Mouse (Mus musculus) limb, embryonic 14.5 days (tissue): ENCODE results near the gene Mmp11. TPM values are rescaled to one million over a fixed set of nuclear protein-coding genes. Genes with fewer than 3 reads are reported as not detected.

ENCODE experiments used
- ATAC-seq: fragments of 200-750 bp; cut with Nextera tagmentation; 2 replicates; pipeline ENCODE4 v1.8.0; 2017; ENCODE audit warnings: low read depth, moderate number of reproducible peaks, moderate TSS enrichment; ENCODE audit not compliant: low FRiP score
- DNase-seq: peaks from one replicate; pipeline ENCODE4 v3.0.0-alpha.2; 2015; ENCODE audit warnings: low spot score
- H3K27ac ChIP-seq: fragments of 300-500 bp; sonication (generic); replicated peaks from 2 replicates; pipeline ENCODE4 v1.5.1; 2014; ENCODE audit warnings: low read depth, mild to moderate bottlenecking, low read length, moderate library complexity, mixed read lengths
- H3K27me3 ChIP-seq: fragments of 300-500 bp; sonication (generic); 2 replicates; pipeline ENCODE4 v1.6.1; 2014; ENCODE audit warnings: low read length, mixed read lengths; ENCODE audit not compliant: control insufficient read depth, insufficient read depth
- H3K36me3 ChIP-seq: fragments of 300-500 bp; sonication (generic); 2 replicates; pipeline ENCODE4 v1.6.1; 2014; ENCODE audit warnings: mild to moderate bottlenecking, low read length, moderate library complexity, mixed read lengths; ENCODE audit not compliant: control insufficient read depth, insufficient read depth
- H3K4me1 ChIP-seq: fragments of 300-500 bp; sonication (generic); 2 replicates; pipeline ENCODE4 v1.6.1; 2014; ENCODE audit warnings: antibody characterized with exemption, low read length, mixed read lengths; ENCODE audit not compliant: control insufficient read depth, insufficient read depth
- H3K4me2 ChIP-seq: fragments of 300-500 bp; sonication (generic); replicated peaks from 2 replicates; pipeline ENCODE4 v1.6.1; 2014; ENCODE audit warnings: low read depth, mild to moderate bottlenecking, low read length, moderate library complexity; ENCODE audit not compliant: severe bottlenecking
- H3K4me3 ChIP-seq: fragments of 300-500 bp; sonication (generic); replicated peaks from 2 replicates; pipeline ENCODE4 v1.5.1; 2014; ENCODE audit warnings: low read length
- H3K9ac ChIP-seq: fragments of 300-500 bp; sonication (generic); 2 replicates; pipeline ENCODE4 v1.6.1; 2014; ENCODE audit warnings: mild to moderate bottlenecking, low read depth, low read length, moderate library complexity; ENCODE audit not compliant: severe bottlenecking
- H3K9me3 ChIP-seq: fragments of 300-500 bp; sonication (generic); 2 replicates; pipeline ENCODE4 v1.6.1; 2016; ENCODE audit warnings: low read length; ENCODE audit not compliant: control insufficient read depth
- POLR2A ChIP-seq: fragments of 200-500 bp; IDR thresholded peaks from 2 replicates; pipeline ENCODE4 v1.8.0; 2012; ENCODE audit warnings: inconsistent platforms, mild to moderate bottlenecking, moderate library complexity, borderline replicate concordance; ENCODE audit not compliant: insufficient read depth, insufficient read length; ENCODE audit errors: extremely low read depth
- whole genome bisulfite sequencing: fragments of 180-500 bp; shearing (Covaris S2); extraction: QIAGEN DNeasy Blood & Tissue Kit; methylation state at CpG from one replicate; pipeline ENCODE4 v1.1.7; 2014; 5-methylcytosine and 5-hydroxymethylcytosine counted together
- polyA plus RNA-seq, 2 experiments: library from polyadenylated mRNA; depleted of rRNA in 1 of 2; stranded (reverse) in 1 of 2; unstranded in 1 of 2; fragments of >200 nt; fragmentation: Nextera tagmentation in 1 of 2; extraction: Ambion mirVana in 1 of 2; gene quantifications; 2 replicates each; pipeline versions ENCODE4 v1.2.1 to v1.2.3; 2012 to 2014

Gene Mmp11
- polyA plus RNA-seq, 2 experiments, result 213 to 240 TPM

DNA sequence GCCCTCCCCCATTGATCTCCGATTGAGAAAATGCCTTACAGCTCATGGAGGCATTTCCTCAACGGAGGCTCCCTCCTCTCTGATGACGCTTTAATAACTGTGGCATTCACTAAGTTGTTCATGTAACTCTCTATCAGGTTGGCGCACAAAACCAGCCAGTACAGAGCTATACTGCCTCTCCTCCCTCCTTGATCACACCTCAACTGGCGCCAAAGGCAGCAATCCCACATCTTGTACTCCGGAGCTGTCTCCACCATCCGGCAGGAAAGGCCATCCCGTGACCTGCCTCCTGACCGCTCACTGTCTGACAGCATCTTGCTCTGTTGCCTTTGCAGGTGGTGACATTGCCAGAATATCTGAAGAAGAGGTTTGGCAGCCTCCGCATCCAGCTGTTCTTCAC is 37.5 kb upstream of the Mmp11 start:
- TF ChIP-seq POLR2A, result no peak
- no peaks in the 10 kb centered on the region for H3K9me3 ChIP-seq
- no peaks in the 10 kb centered on the region for H3K36me3 ChIP-seq
- no peaks in the 10 kb centered on the region for H3K27me3 ChIP-seq
- H3K4me3 ChIP-seq, result no peak overlapping the region
- no peak for DNase-seq
- H3K27ac ChIP-seq, result no peak overlapping the region
- H3K4me1 ChIP-seq, result no peaks in the 10 kb centered on the region
- no peak for ATAC-seq
- H3K4me2 ChIP-seq, result no peak overlapping the region
- H3K9ac ChIP-seq, result no peak overlapping the region
- 86% methylated on average over 10 of the region's 10 CpGs for whole genome bisulfite sequencing

DNA sequence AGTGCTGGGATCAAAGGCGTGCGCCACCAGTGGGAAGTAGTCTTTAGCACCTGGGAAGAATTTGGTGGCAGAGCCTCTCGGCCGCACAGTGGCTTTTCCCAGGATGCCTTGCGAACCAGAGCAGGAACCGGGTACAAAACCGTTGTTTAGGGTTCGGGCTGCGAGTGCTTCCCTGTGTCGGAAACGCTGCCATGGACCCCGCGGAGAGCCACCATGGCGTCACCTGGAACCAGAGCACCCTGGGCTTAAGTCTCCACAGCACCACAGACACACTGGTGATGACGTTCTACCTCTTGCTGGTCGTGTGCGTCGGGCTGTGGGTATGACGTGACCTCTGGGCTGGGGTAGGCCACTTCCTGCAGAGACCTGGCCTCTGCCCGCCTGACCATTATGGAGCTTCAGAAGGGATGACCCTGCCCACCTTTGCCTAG is 18.1 kb upstream of the Mmp11 start, which contains the start of gene Gm5134:
Gm5134 (plus strand) TSS at position 134 of the 431 bp plus-strand sequence.
- WGBS, result 22% methylated on average over 20 of the region's 20 CpGs
- Histone ChIP-seq H3K4me1 (0 out of 2 replicates have a peak, but pooled peaks cover 3% of the 10 kb centered on the region), H3K4me2 (peak within 1 kb of the TSS; percentile 32), H3K9ac (no peak within 1 kb of the TSS), H3K9me3 (no peaks in the 10 kb centered on the region), H3K27ac (no peak within 1 kb of the TSS), H3K27me3 (no peaks in the 10 kb centered on the region; the same call in 1 of the 2 replicates), H3K36me3 (no peaks in the 10 kb centered on the region), H3K4me3 (peak within 1 kb of the TSS; percentile 11; the same call in 1 of the 2 replicates)
- no peak for DNase-seq
- no peak for ATAC-seq
- no peak for TF ChIP-seq POLR2A

DNA sequence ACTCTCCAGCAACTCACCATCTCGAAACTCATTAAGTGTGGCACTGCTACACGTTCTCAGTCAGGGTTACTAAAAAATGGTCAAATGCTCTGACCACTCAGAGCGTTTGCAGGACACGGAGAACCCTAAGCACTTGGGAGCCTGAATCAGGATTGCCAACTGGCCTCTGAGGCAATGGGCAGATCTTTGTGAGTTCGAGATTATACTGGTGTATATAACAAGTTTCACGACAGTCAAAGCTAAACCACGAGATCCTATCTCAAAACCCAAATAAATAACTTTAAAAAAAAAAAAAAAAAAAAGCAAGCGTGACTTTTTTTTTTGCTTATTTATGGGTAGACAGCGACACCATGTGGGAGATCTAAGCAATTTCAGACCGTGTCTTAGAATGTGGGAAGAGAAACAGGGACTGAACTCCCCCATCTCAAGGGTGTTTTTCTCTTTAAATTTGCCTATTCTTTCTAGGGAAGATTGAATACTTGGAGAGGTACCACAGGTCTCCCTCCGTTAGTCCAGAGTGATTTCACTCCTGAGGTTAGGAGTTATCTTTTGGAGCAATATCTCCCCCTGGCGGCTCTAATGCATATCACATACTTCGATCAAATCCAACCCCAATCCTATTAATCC is 15.2 kb upstream of the Mmp11 start:
- 0 out of 2 replicates have a peak, but pooled peaks cover 3% of the 10 kb centered on the region for H3K4me1 ChIP-seq
- WGBS, result 3% methylated on average over 13 of the region's 13 CpGs
- H3K4me2 ChIP-seq, result peak overlapping the region; percentile 75
- peak; percentile 17 for ATAC-seq
- TF ChIP-seq POLR2A, result no peak
- peak overlapping the region; percentile 57 for H3K9ac ChIP-seq
- no peaks in the 10 kb centered on the region; the same call in 1 of the 2 replicates for H3K27me3 ChIP-seq
- no peak overlapping the region for H3K27ac ChIP-seq
- no peaks in the 10 kb centered on the region for H3K9me3 ChIP-seq
- peak overlapping the region; percentile 34 for H3K4me3 ChIP-seq
- no peaks in the 10 kb centered on the region for H3K36me3 ChIP-seq
- peak; percentile 73 for DNase-seq

DNA sequence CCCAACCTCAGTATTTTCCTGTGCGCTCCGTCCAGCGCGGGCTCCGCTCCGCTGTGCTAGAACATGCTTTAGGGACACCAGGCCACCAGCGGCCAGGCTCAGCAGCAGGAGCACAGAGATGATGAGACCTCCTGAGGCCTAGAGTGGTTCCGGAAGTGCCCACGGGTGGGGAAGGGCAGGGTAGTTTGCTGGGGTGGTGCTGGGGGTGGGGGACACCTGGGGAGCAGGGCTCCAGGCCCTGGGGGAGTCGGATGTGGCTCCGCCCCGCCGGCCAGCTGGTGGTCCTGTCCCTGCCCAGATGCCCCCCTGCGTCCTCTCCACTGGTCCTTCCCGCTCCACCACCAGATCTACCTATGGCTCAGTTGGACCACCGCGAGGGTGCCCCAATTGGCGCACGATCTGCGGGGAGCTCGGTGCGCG is 14.5 kb upstream of the Mmp11 start:
- 0 out of 2 replicates have a peak, but pooled peaks cover 3% of the 10 kb centered on the region for H3K4me1 ChIP-seq
- no peak for DNase-seq
- WGBS, result 2% methylated on average over 23 of the region's 23 CpGs

DNA sequence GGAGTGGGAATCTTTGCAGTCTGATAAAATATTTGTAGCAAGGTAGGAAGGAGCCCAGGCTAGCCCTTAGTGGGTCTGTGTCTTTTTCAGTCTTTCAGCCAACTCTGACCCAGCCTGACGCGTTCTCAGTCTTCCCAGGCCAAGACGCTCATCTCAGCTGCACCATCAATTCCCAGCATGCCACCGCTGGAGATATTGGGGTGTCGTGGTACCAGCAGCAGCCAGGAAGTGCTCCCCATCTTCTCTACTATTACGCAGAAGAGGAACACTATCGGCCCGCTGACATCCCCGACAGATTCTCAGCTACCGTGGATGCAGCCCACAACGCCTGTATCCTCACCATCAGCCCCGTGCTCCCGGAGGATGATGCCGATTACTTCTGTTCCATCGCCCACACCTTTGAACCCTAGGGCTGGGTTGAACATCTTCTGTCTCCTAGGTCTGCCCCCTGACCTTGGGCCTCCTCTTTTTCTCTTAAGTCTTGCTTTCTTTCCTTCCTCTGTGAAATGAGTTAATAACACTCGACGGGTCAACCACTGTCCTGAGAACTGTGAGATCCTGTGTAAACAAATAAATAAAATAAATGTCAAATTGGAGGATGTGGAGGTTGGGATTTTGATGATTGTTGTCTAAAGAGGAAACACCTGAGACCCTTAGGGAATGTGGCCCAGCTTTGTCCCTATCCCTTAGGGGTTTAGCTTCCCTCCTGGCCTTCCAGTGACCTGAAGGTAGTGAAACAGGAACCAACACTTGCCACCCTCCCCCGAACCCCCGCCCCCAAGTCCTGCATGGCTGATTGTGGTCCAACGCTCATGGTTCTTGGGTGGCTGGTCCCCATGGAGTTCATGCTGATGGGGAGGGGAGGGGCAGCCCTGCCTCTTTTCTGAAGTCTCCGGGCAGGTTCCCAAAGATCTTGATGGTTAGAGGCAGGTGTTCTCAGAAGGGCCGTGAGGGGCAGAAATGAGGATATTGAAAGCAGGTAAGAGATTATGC is 13.1 kb upstream of the Mmp11 start:
- WGBS, result 81% methylated on average over 22 of the region's 22 CpGs

More for the DNA sequence above, 14.5 kb upstream of the Mmp11 start:
- peak overlapping the region; percentile 75 for H3K4me2 ChIP-seq
- H3K36me3 ChIP-seq, result no peaks in the 10 kb centered on the region
- no peak overlapping the region for H3K27ac ChIP-seq
- peak overlapping the region; percentile 57 for H3K9ac ChIP-seq
- no peaks in the 10 kb centered on the region; the same call in 1 of the 2 replicates for H3K27me3 ChIP-seq
- no peak for TF ChIP-seq POLR2A
- H3K9me3 ChIP-seq, result no peaks in the 10 kb centered on the region
- peak overlapping the region; percentile 34 for H3K4me3 ChIP-seq
- ATAC-seq, result peak; percentile 35; the same call in 1 of the 2 replicates

More for the DNA sequence above, 13.1 kb upstream of the Mmp11 start:
- H3K4me1 ChIP-seq, result 0 out of 2 replicates have a peak, but pooled peaks cover 3% of the 10 kb centered on the region
- no peak overlapping the region for H3K27ac ChIP-seq
- H3K9me3 ChIP-seq, result no peaks in the 10 kb centered on the region
- H3K4me3 ChIP-seq, result no peak overlapping the region
- DNase-seq, result no peak
- ATAC-seq, result no peak
- H3K9ac ChIP-seq, result no peak overlapping the region
- no peak overlapping the region for H3K4me2 ChIP-seq
- H3K36me3 ChIP-seq, result no peaks in the 10 kb centered on the region
- H3K27me3 ChIP-seq, result no peaks in the 10 kb centered on the region; the same call in 1 of the 2 replicates
- no peak for TF ChIP-seq POLR2A
